In the genomic region with DNA sequence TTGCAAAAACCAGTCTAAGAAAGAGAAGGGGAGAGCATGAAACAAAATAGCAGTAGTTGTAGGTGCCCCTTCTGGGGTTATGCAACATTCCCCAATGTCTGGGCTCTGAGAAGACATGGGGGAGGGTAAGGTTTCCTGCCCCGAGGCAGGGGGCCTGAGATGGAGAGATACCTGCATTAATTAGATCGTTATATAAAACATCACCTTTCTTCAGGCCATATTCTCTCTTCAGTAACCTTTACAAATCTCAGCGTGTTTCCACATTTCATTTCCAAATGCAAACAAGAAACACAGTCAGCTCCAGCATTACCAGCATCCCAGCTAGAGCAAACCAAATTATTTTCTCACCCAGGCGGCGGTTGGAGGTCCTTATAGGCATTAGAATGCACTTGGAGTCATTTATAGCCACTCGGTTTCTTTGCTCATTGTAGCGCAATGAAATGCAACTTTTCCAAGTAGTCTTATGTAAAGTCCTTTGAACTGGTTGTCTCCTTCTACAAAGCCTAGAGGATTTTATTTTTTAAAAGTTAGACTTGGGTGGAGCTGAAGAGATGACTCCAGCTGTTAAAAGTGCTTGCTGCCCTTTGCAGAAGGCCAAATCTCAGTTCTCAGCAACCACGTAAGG, we compare ENCODE assay signal across 13 mouse cellular contexts.
DNase-seq lines count a peak whose midpoint lies in the region; ATAC-seq and TF ChIP-seq lines count a peak whose summit lies in the region.
"Had no signal": no experiment of that assay in that cellular context is flagged by ENCODE, and none has a peak within 500 bp of the region (broad histone marks: within the 10 kb centered on the region; RNA-seq: fewer than 3 reads in every experiment).

No protein-coding gene starts in this region.

- H3K9me3 ChIP-seq in midbrain, embryonic 14.5 days (ENCODE audit: control insufficient read depth, low read length), result no peaks in the 10 kb centered on the region
- no peaks in the 10 kb centered on the region for H3K9me3 ChIP-seq in midbrain, postnatal 0 days (ENCODE audit: low read length)
- H3K9me3 ChIP-seq: heart, embryonic 13.5 days; liver, embryonic 15.5 days had no signal

- H3K27ac ChIP-seq in midbrain, embryonic 14.5 days (replicated peaks; ENCODE audit: low read depth, low read length), result no peak overlapping the region
- no peak overlapping the region for H3K27ac ChIP-seq in midbrain, postnatal 0 days (ENCODE audit: low read depth, low read length)
- H3K27ac ChIP-seq in layer of hippocampus, adult 2 months, result no peak overlapping the region
- H3K27ac ChIP-seq: heart, embryonic 13.5 days; liver, embryonic 15.5 days had no signal

- H3K4me2 ChIP-seq in midbrain, embryonic 14.5 days (ENCODE audit: low read length), result no peak overlapping the region
- H3K4me2 ChIP-seq in midbrain, postnatal 0 days (ENCODE audit: low read depth, low read length, poor library complexity, severe bottlenecking), result no peak overlapping the region
- H3K4me2 ChIP-seq: heart, embryonic 13.5 days; liver, embryonic 15.5 days had no signal

- H3K27me3 ChIP-seq in midbrain, embryonic 14.5 days (ENCODE audit: control insufficient read depth, insufficient read depth, low read length), result no peaks in the 10 kb centered on the region
- no peaks in the 10 kb centered on the region for H3K27me3 ChIP-seq in midbrain, postnatal 0 days (ENCODE audit: insufficient read depth, low read length)
- H3K27me3 ChIP-seq: heart, embryonic 13.5 days; liver, embryonic 15.5 days had no signal

- 35% methylated on average over 8 of the region's 8 CpGs for WGBS in midbrain, embryonic 14.5 days
- 29% methylated on average over 8 of the region's 8 CpGs for WGBS in midbrain, postnatal 0 days

- TF ChIP-seq CTCF in midbrain, postnatal 0 days (IDR thresholded peaks at IDR 0.05), result no peak
- TF ChIP-seq CTCF in layer of hippocampus, adult 2 months (conservative IDR thresholded peaks at IDR 0.05), result no peak

- H3K36me3 ChIP-seq in midbrain, embryonic 14.5 days (ENCODE audit: control insufficient read depth, insufficient read depth, low read length), result no peaks in the 10 kb centered on the region
- H3K36me3 ChIP-seq in midbrain, postnatal 0 days (ENCODE audit: insufficient read depth, low read length), result no peaks in the 10 kb centered on the region
- H3K36me3 ChIP-seq: heart, embryonic 13.5 days; liver, embryonic 15.5 days had no signal

- peak; percentile 88 for DNase-seq in heart, adult 11 months
- no peak for DNase-seq in heart, postnatal 25 days (ENCODE audit: low spot score)
- DNase-seq in midbrain, embryonic 14.5 days, result peak; percentile 26
- no peak for DNase-seq in midbrain, postnatal 0 days (ENCODE audit: low spot score)
- DNase-seq in kidney, adult 9 months, result peak; percentile 54
- DNase-seq in layer of hippocampus, adult 2 months (ENCODE audit: low spot score in 2 of 2), result no peak
- DNase-seq: cerebellum, postnatal 36 days; forebrain, postnatal 0 days; layer of hippocampus, adult 9-11 months; thymus, adult 18-20 months had no signal

- H3K9ac ChIP-seq in midbrain, embryonic 14.5 days (replicated peaks; ENCODE audit: low read length), result no peak overlapping the region
- no peak overlapping the region for H3K9ac ChIP-seq in midbrain, postnatal 0 days (replicated peaks; ENCODE audit: low read length, poor library complexity, severe bottlenecking)
- H3K9ac ChIP-seq: forebrain, postnatal 0 days; heart, embryonic 13.5 days; liver, embryonic 15.5 days had no signal

- no peak for ATAC-seq in midbrain, embryonic 14.5 days (ENCODE audit: low FRiP score, low TSS enrichment)
- no peak for ATAC-seq in midbrain, postnatal 0 days (ENCODE audit: low FRiP score)
- ATAC-seq in monocyte, adult 5-6 weeks (replicated peaks; ENCODE audit: insufficient number of reproducible peaks, low FRiP score, low TSS enrichment, poor library complexity, severe bottlenecking), result no peak
- ATAC-seq: forebrain, postnatal 0 days had no signal

- intact Hi-C loops in heart, postnatal 25 days (cut with DNase I), result no loop called here

- no peak overlapping the region for H3K4me3 ChIP-seq in midbrain, embryonic 14.5 days (replicated peaks; ENCODE audit: low read depth, low read length)
- H3K4me3 ChIP-seq in midbrain, postnatal 0 days (ENCODE audit: low read depth, low read length), result no peak overlapping the region
- H3K4me3 ChIP-seq in layer of hippocampus, adult 2 months, result no peak overlapping the region
- H3K4me3 ChIP-seq: heart, embryonic 13.5 days; liver, embryonic 15.5 days had no signal

- peaks cover 25% of the 10 kb centered on the region for H3K4me1 ChIP-seq in midbrain, embryonic 14.5 days (ENCODE audit: control insufficient read depth, insufficient read depth, low read length)
- peaks cover 4% of the 10 kb centered on the region; the same call in 1 of the 2 replicates for H3K4me1 ChIP-seq in midbrain, postnatal 0 days (ENCODE audit: insufficient read depth, low read length)
- H3K4me1 ChIP-seq: liver, embryonic 15.5 days had no signal

Comparison
In these comparisons a context has a peak if more than half of its experiments do, and no peak if none do; other contexts are left out.
1. DNase-seq: peak in heart, adult 11 months (single experiment), midbrain, embryonic 14.5 days (single experiment) and kidney, adult 9 months (single experiment); none in heart, postnatal 25 days (single experiment), midbrain, postnatal 0 days (single experiment) and layer of hippocampus, adult 2 months (0 of 2).